7 mouse cellular contexts compared by ENCODE assay signal in genomic region chr17:66100566-66101379, GRCm38 (mm10). TPM values are rescaled to one million over a fixed set of nuclear protein-coding genes. Genes with fewer than 3 reads are reported as not detected.
DNase-seq lines count a peak whose midpoint lies in the region; ATAC-seq and TF ChIP-seq lines count a peak whose summit lies in the region.

No protein-coding gene starts in this region.

- no peak for TF ChIP-seq POLR2A in testis, adult 2 months (IDR thresholded peaks at IDR 0.05; ENCODE audit: control insufficient read depth, low read depth, low read length)

- peak overlapping the region; percentile 75 for H3K4me2 ChIP-seq in embryonic facial prominence, embryonic 11.5 days (ENCODE audit: low read depth, low read length)
- H3K4me2 ChIP-seq in hindbrain, embryonic 14.5 days (replicated peaks), result peak overlapping the region; percentile 84
- peak overlapping the region; percentile 86 for H3K4me2 ChIP-seq in liver, postnatal 0 days (ENCODE audit: low read depth, low read length)

- peak overlapping the region; percentile 94 for H3K9ac ChIP-seq in embryonic facial prominence, embryonic 11.5 days (replicated peaks; ENCODE audit: low read length)
- peak overlapping the region; percentile 89 for H3K9ac ChIP-seq in hindbrain, embryonic 14.5 days
- H3K9ac ChIP-seq in liver, postnatal 0 days (replicated peaks), result peak overlapping the region; percentile 99

- WGBS in embryonic facial prominence, embryonic 11.5 days, result 1% methylated on average over 40 of the region's 41 CpGs
- under 1% methylated on average over 41 of the region's 41 CpGs for WGBS in hindbrain, embryonic 14.5 days
- under 1% methylated on average over 41 of the region's 41 CpGs for WGBS in liver, postnatal 0 days (ENCODE audit: insufficient replicate concordance)

- H3K4me1 ChIP-seq in testis, adult 2 months (ENCODE audit: control insufficient read depth, insufficient read depth, low read length), result peaks cover 5% of the 10 kb centered on the region
- no peaks in the 10 kb centered on the region for H3K4me1 ChIP-seq in embryonic facial prominence, embryonic 11.5 days (ENCODE audit: control insufficient read depth, insufficient read depth, low read length)
- peaks cover 11% of the 10 kb centered on the region for H3K4me1 ChIP-seq in hindbrain, embryonic 14.5 days (replicated peaks; ENCODE audit: control insufficient read depth, insufficient read depth, low read length)
- H3K4me1 ChIP-seq in liver, postnatal 0 days (ENCODE audit: insufficient read depth), result peaks cover 15% of the 10 kb centered on the region

- no peaks in the 10 kb centered on the region for H3K36me3 ChIP-seq in testis, adult 2 months (ENCODE audit: control insufficient read depth, insufficient read depth, low read length)
- no peaks in the 10 kb centered on the region for H3K36me3 ChIP-seq in embryonic facial prominence, embryonic 11.5 days (replicated peaks; ENCODE audit: control insufficient read depth, insufficient read depth, low read depth, low read length)
- no peaks in the 10 kb centered on the region for H3K36me3 ChIP-seq in hindbrain, embryonic 14.5 days (replicated peaks; ENCODE audit: control insufficient read depth, insufficient read depth)
- H3K36me3 ChIP-seq in liver, postnatal 0 days (replicated peaks; ENCODE audit: insufficient read depth, low read length), result no peaks in the 10 kb centered on the region

- no peak; the same call in 1 of the 2 replicates for ATAC-seq in embryonic facial prominence, embryonic 11.5 days (replicated peaks; ENCODE audit: insufficient number of reproducible peaks, low FRiP score, low TSS enrichment, low read depth)
- no peak; the same call in 1 of the 2 replicates for ATAC-seq in hindbrain, embryonic 14.5 days (ENCODE audit: low FRiP score)
- peak; percentile 45 for ATAC-seq in liver, postnatal 0 days

- no peaks in the 10 kb centered on the region for H3K27me3 ChIP-seq in testis, adult 2 months (ENCODE audit: control insufficient read depth, insufficient read depth, low read length)
- no peaks in the 10 kb centered on the region for H3K27me3 ChIP-seq in embryonic facial prominence, embryonic 11.5 days (ENCODE audit: control insufficient read depth, insufficient read depth, low read length)
- H3K27me3 ChIP-seq in hindbrain, embryonic 14.5 days (ENCODE audit: control insufficient read depth, insufficient read depth, low read length), result no peaks in the 10 kb centered on the region
- no peaks in the 10 kb centered on the region for H3K27me3 ChIP-seq in liver, postnatal 0 days (ENCODE audit: insufficient read depth, low read length)

- peak overlapping the region; percentile 99 for H3K4me3 ChIP-seq in testis, adult 2 months (ENCODE audit: control insufficient read depth, low read depth, low read length)
- peak overlapping the region; percentile 93 for H3K4me3 ChIP-seq in embryonic facial prominence, embryonic 11.5 days (ENCODE audit: low read depth, low read length)
- peak overlapping the region; percentile 77 for H3K4me3 ChIP-seq in hindbrain, embryonic 14.5 days (replicated peaks; ENCODE audit: low read length)
- peak overlapping the region; percentile 99 for H3K4me3 ChIP-seq in liver, postnatal 0 days (ENCODE audit: low read depth, low read length)

- H3K9me3 ChIP-seq in embryonic facial prominence, embryonic 11.5 days (replicated peaks; ENCODE audit: control insufficient read depth, low read length), result no peaks in the 10 kb centered on the region
- H3K9me3 ChIP-seq in hindbrain, embryonic 14.5 days (ENCODE audit: control insufficient read depth, low read length), result no peaks in the 10 kb centered on the region
- no peaks in the 10 kb centered on the region for H3K9me3 ChIP-seq in liver, postnatal 0 days (ENCODE audit: low read length)

- DNase-seq in testis, postnatal 14 days (ENCODE audit: low spot score), result no peak
- peak; percentile 35 for DNase-seq in embryonic facial prominence, embryonic 11.5 days (ENCODE audit: low spot score)
- peak; percentile 48 for DNase-seq in hindbrain, embryonic 14.5 days (ENCODE audit: low spot score)
- DNase-seq in liver, postnatal 0 days, result peak; percentile 25
- peak; percentile 22 for DNase-seq in telencephalon, adult 2 months (ENCODE audit: low read depth, low spot score)
- no peak for DNase-seq in urinary bladder, postnatal 36 days (ENCODE audit: low spot score in 2 of 2)

- no peak for TF ChIP-seq CTCF in testis, adult 2 months (IDR thresholded peaks at IDR 0.05; ENCODE audit: control insufficient read depth, insufficient read depth, insufficient replicate concordance, low read depth, low read length)
- no peak for TF ChIP-seq CTCF in liver, postnatal 0 days (IDR thresholded peaks at IDR 0.05; ENCODE audit: low read depth)

- no peak for TF ChIP-seq EP300 in liver, postnatal 0 days (IDR thresholded peaks at IDR 0.05; ENCODE audit: low read depth)

- H3K27ac ChIP-seq in testis, adult 2 months (ENCODE audit: control insufficient read depth, insufficient read depth, low read depth, low read length), result peak overlapping the region; percentile 94
- peak overlapping the region; percentile 89 for H3K27ac ChIP-seq in embryonic facial prominence, embryonic 11.5 days (replicated peaks; ENCODE audit: low read depth, low read length)
- H3K27ac ChIP-seq in hindbrain, embryonic 14.5 days, result peak overlapping the region; percentile 93
- peak overlapping the region; percentile 96 for H3K27ac ChIP-seq in liver, postnatal 0 days (ENCODE audit: low read depth)

RNA-seq across cellular contexts. Expression of gene Ndufv2, which starts 0.6 kb away (rescaled TPM):
- polyA plus RNA-seq in testis, adult 2 months (2012; rRNA removed), result 144 and 152 TPM in 2 replicates
- 334 and 342 TPM in 2 replicates for polyA plus RNA-seq in embryonic facial prominence, embryonic 11.5 days (2014; fragmentation: Nextera tagmentation; extraction: Ambion mirVana)
- 414 and 418 TPM in 2 replicates for polyA plus RNA-seq in hindbrain, embryonic 14.5 days (2014; fragmentation: Nextera tagmentation; extraction: Ambion mirVana)
- polyA plus RNA-seq in liver, postnatal 0 days (2015; fragmentation: Nextera tagmentation; extraction: Ambion mirVana), result 286 and 297 TPM in 2 replicates

RNA-seq across cellular contexts. Expression of gene Washc1, which starts 10.6 kb away (rescaled TPM):
- 22.8 and 26.5 TPM in 2 replicates for polyA plus RNA-seq in testis, adult 2 months (2012; rRNA removed)
- polyA plus RNA-seq in embryonic facial prominence, embryonic 11.5 days (2014; fragmentation: Nextera tagmentation; extraction: Ambion mirVana), result 36.3 and 36.8 TPM in 2 replicates
- 36.3 and 37.7 TPM in 2 replicates for polyA plus RNA-seq in hindbrain, embryonic 14.5 days (2014; fragmentation: Nextera tagmentation; extraction: Ambion mirVana)
- polyA plus RNA-seq in liver, postnatal 0 days (2015; fragmentation: Nextera tagmentation; extraction: Ambion mirVana), result 12.0 and 13.2 TPM in 2 replicates

RNA-seq across cellular contexts. Expression of gene Ddx11, which starts 22.5 kb away (rescaled TPM):
- 15.1 and 17.4 TPM in 2 replicates for polyA plus RNA-seq in testis, adult 2 months (2012; rRNA removed)
- 17.6 and 19.4 TPM in 2 replicates for polyA plus RNA-seq in embryonic facial prominence, embryonic 11.5 days (2014; fragmentation: Nextera tagmentation; extraction: Ambion mirVana)
- polyA plus RNA-seq in hindbrain, embryonic 14.5 days (2014; fragmentation: Nextera tagmentation; extraction: Ambion mirVana), result 4.1 and 4.6 TPM in 2 replicates
- 1.9 and 2.0 TPM in 2 replicates for polyA plus RNA-seq in liver, postnatal 0 days (2015; fragmentation: Nextera tagmentation; extraction: Ambion mirVana)

RNA-seq across cellular contexts. Expression of gene Ankrd12, which starts 23.9 kb away (rescaled TPM):
- 5.9 and 11.0 TPM in 2 replicates for polyA plus RNA-seq in testis, adult 2 months (2012; rRNA removed)
- 27.2 and 29.4 TPM in 2 replicates for polyA plus RNA-seq in embryonic facial prominence, embryonic 11.5 days (2014; fragmentation: Nextera tagmentation; extraction: Ambion mirVana)
- polyA plus RNA-seq in hindbrain, embryonic 14.5 days (2014; fragmentation: Nextera tagmentation; extraction: Ambion mirVana), result 157 and 165 TPM in 2 replicates
- polyA plus RNA-seq in liver, postnatal 0 days (2015; fragmentation: Nextera tagmentation; extraction: Ambion mirVana), result 7.9 and 8.2 TPM in 2 replicates

Comparison
In these comparisons a context has a peak if more than half of its experiments do, and no peak if none do; other contexts are left out.
1. DNase-seq: peak in embryonic facial prominence, embryonic 11.5 days (single experiment), hindbrain, embryonic 14.5 days (single experiment), liver, postnatal 0 days (single experiment) and telencephalon, adult 2 months (single experiment); none in testis, postnatal 14 days (single experiment) and urinary bladder, postnatal 36 days (0 of 2).
2. Peak in every context shown above with its lines, with median percentiles within 50 percentile points of each other: H3K27ac ChIP-seq, H3K4me3 ChIP-seq, H3K4me2 ChIP-seq and H3K9ac ChIP-seq.